8 mouse cellular contexts compared by ENCODE assay signal in the genomic region with DNA sequence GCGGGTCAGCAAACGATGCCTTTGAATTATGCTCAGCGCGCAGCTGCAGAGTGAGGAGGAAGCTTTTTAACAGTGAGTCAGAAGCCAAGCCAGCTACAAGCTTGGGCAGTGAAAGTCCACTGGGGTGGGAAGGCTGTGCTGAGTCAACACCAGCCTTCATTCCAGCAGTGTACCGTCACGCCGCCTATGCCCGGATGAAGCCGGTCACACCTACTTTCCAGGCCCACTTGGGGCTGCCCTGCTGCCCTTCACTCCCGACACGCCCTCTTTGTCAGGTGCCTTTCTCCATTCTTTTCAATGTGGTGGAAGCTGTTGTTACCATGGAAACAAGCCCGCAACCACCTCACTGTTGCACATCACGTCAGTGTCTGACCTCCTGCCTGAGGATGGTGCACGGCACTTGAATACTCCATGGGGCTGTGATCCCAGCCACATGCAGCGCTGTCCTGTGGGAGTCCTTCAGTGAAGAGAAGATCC. TPM values are rescaled to one million over a fixed set of nuclear protein-coding genes. Genes with fewer than 3 reads are reported as not detected.
DNase-seq lines count a peak whose midpoint lies in the region; ATAC-seq and TF ChIP-seq lines count a peak whose summit lies in the region.
"Had no signal": no experiment of that assay in that cellular context is flagged by ENCODE, and none has a peak within 500 bp of the region (broad histone marks: within the 10 kb centered on the region; RNA-seq: fewer than 3 reads in every experiment).

No protein-coding gene starts in this region.

- no peaks in the 10 kb centered on the region for H3K27me3 ChIP-seq in Patski
- no peaks in the 10 kb centered on the region for H3K27me3 ChIP-seq in embryonic facial prominence, embryonic 15.5 days
- H3K27me3 ChIP-seq in hindbrain, embryonic 11.5 days (ENCODE audit: control insufficient read depth, insufficient read depth, low read length), result no peaks in the 10 kb centered on the region
- H3K27me3 ChIP-seq in liver, adult 2 months (ENCODE audit: control insufficient read depth, insufficient read depth, low read length), result no peaks in the 10 kb centered on the region
- no peaks in the 10 kb centered on the region for H3K27me3 ChIP-seq in neural tube, embryonic 13.5 days

- DNase-seq in Patski (ENCODE audit: low read depth, low spot score), result peak; percentile 83
- no peak for DNase-seq in hindbrain, embryonic 11.5 days (ENCODE audit: low spot score)
- peak; percentile 83 for DNase-seq in liver, adult 2 months (ENCODE audit: extremely low read depth, low read depth, low spot score)
- no peak for DNase-seq in thymus, postnatal 10 days (ENCODE audit: low spot score in 2 of 2)
- no peak for DNase-seq in T-cell, adult 2 months (ENCODE audit: low spot score)

- peaks cover 3% of the 10 kb centered on the region; the same call in 1 of the 2 replicates for H3K36me3 ChIP-seq in embryonic facial prominence, embryonic 15.5 days
- no peaks in the 10 kb centered on the region for H3K36me3 ChIP-seq in hindbrain, embryonic 11.5 days (ENCODE audit: control insufficient read depth, insufficient read depth, low read length)
- no peaks in the 10 kb centered on the region for H3K36me3 ChIP-seq in liver, adult 2 months (ENCODE audit: control insufficient read depth, insufficient read depth, low read length)
- H3K36me3 ChIP-seq in neural tube, embryonic 13.5 days, result no peaks in the 10 kb centered on the region

- CTCF ChIA-PET in Patski (lab: Charles Lee), result no interaction called here

- ATAC-seq in Patski, result peak; percentile 96
- 0 out of 2 replicates have a peak, but pooled peaks have one; percentile 36 for ATAC-seq in embryonic facial prominence, embryonic 15.5 days (ENCODE audit: insufficient number of reproducible peaks, low FRiP score, low TSS enrichment, low read depth)
- peak; percentile 65 for ATAC-seq in hindbrain, embryonic 11.5 days (ENCODE audit: low FRiP score)
- peak; percentile 56 for ATAC-seq in neural tube, embryonic 13.5 days (ENCODE audit: low read depth)

- no peak overlapping the region for H3K27ac ChIP-seq in embryonic facial prominence, embryonic 15.5 days (replicated peaks)
- no peak overlapping the region; the same call in 1 of the 2 replicates for H3K27ac ChIP-seq in hindbrain, embryonic 11.5 days (ENCODE audit: low read depth, low read length)
- H3K27ac ChIP-seq in liver, adult 2 months (replicated peaks; ENCODE audit: insufficient read depth, low read depth, low read length), result peak overlapping the region; percentile 69
- peak overlapping the region; percentile 57; the same call in 1 of the 2 replicates for H3K27ac ChIP-seq in neural tube, embryonic 13.5 days (replicated peaks)

- WGBS in embryonic facial prominence, embryonic 15.5 days, result 77% methylated on average over 15 of the region's 15 CpGs
- WGBS in hindbrain, embryonic 11.5 days, result 57% methylated on average over 15 of the region's 15 CpGs
- 23% methylated on average over 15 of the region's 15 CpGs for WGBS in liver, adult 2 months
- 42% methylated on average over 15 of the region's 15 CpGs for WGBS in neural tube, embryonic 13.5 days

- in situ Hi-C loops in Patski (cut with MboI; ENCODE audit: low pct_unique_long_range_greater_than_20kb), result no loop called here

- H3K4me2 ChIP-seq in embryonic facial prominence, embryonic 15.5 days (replicated peaks), result no peak overlapping the region
- H3K4me2 ChIP-seq in hindbrain, embryonic 11.5 days (replicated peaks; ENCODE audit: low read depth, low read length), result no peak overlapping the region
- H3K4me2 ChIP-seq in neural tube, embryonic 13.5 days, result no peak overlapping the region

- TF ChIP-seq POLR2A in liver, adult 2 months (IDR thresholded peaks at IDR 0.05; ENCODE audit: extremely low read depth, insufficient read depth, low read length), result no peak

- H3K79me2 ChIP-seq in liver, adult 2 months (ENCODE audit: control insufficient read depth, insufficient read depth, low read length), result peaks cover 74% of the 10 kb centered on the region

- no peak for TF ChIP-seq CTCF in Patski (IDR thresholded peaks at IDR 0.05)
- TF ChIP-seq CTCF in liver, adult 2 months (IDR thresholded peaks at IDR 0.05; ENCODE audit: low read depth, low read length), result no peak

- no peaks in the 10 kb centered on the region for H3K9me3 ChIP-seq in embryonic facial prominence, embryonic 15.5 days (replicated peaks)
- no peaks in the 10 kb centered on the region for H3K9me3 ChIP-seq in hindbrain, embryonic 11.5 days (ENCODE audit: control insufficient read depth, low read length)
- no peaks in the 10 kb centered on the region for H3K9me3 ChIP-seq in neural tube, embryonic 13.5 days

- H3K9ac ChIP-seq in embryonic facial prominence, embryonic 15.5 days, result no peak overlapping the region
- H3K9ac ChIP-seq in hindbrain, embryonic 11.5 days (ENCODE audit: low read depth, low read length), result no peak overlapping the region
- 0 out of 2 replicates have a peak overlapping the region, but pooled peaks have one; percentile 9 for H3K9ac ChIP-seq in liver, adult 2 months (ENCODE audit: low read depth, low read length)
- peak overlapping the region; percentile 35; the same call in 1 of the 2 replicates for H3K9ac ChIP-seq in neural tube, embryonic 13.5 days

- peaks cover 53% of the 10 kb centered on the region for H3K4me1 ChIP-seq in embryonic facial prominence, embryonic 15.5 days
- H3K4me1 ChIP-seq in hindbrain, embryonic 11.5 days (replicated peaks; ENCODE audit: control insufficient read depth, insufficient read depth, low read length), result peaks cover 7% of the 10 kb centered on the region; the same call in 1 of the 2 replicates
- peaks cover 43% of the 10 kb centered on the region for H3K4me1 ChIP-seq in liver, adult 2 months (ENCODE audit: control insufficient read depth, insufficient read depth, low read length)
- H3K4me1 ChIP-seq in neural tube, embryonic 13.5 days (replicated peaks), result peaks cover 70% of the 10 kb centered on the region

- POLR2A ChIA-PET in Patski (lab: Charles Lee), result no interaction called here

- no peak overlapping the region for H3K4me3 ChIP-seq in embryonic facial prominence, embryonic 15.5 days (replicated peaks)
- H3K4me3 ChIP-seq in hindbrain, embryonic 11.5 days (ENCODE audit: low read depth, low read length), result no peak overlapping the region
- H3K4me3 ChIP-seq in liver, adult 2 months (ENCODE audit: insufficient read depth, low read depth, low read length), result no peak overlapping the region
- no peak overlapping the region for H3K4me3 ChIP-seq in neural tube, embryonic 13.5 days

RNA-seq across cellular contexts. Expression of a gene that starts 24.0 kb away (rescaled TPM):
- 103 TPM for polyA plus RNA-seq in Patski (2021)
- polyA plus RNA-seq in embryonic facial prominence, embryonic 15.5 days (2015; fragmentation: Nextera tagmentation; extraction: Ambion mirVana), result 33.2 and 36.1 TPM in 2 replicates
- 28.6 and 31.9 TPM in 2 replicates for polyA plus RNA-seq in hindbrain, embryonic 11.5 days (2014; fragmentation: Nextera tagmentation; extraction: Ambion mirVana)
- 19.5 and 28.7 TPM in 2 replicates for total RNA-seq in liver, adult 2 months (2014; rRNA removed)
- 96.3 and 122 TPM in 2 replicates for polyA plus RNA-seq in liver, adult 2 months (2012; rRNA removed)
- 34.0 and 41.4 TPM in 2 replicates for polyA plus RNA-seq in neural tube, embryonic 13.5 days (2015; fragmentation: Nextera tagmentation; extraction: Ambion mirVana)

RNA-seq across cellular contexts. Expression of a gene that starts 53.1 kb away (rescaled TPM):
- polyA plus RNA-seq in Patski (2021), result not detected
- 3.7 and 5.0 TPM in 2 replicates for polyA plus RNA-seq in embryonic facial prominence, embryonic 15.5 days (2015; fragmentation: Nextera tagmentation; extraction: Ambion mirVana)
- polyA plus RNA-seq in hindbrain, embryonic 11.5 days (2014; fragmentation: Nextera tagmentation; extraction: Ambion mirVana), result 0.47 TPM in 1 of 2 replicates, not detected in the other
- not detected in 2 replicates for total RNA-seq in liver, adult 2 months (2014; rRNA removed)
- polyA plus RNA-seq in liver, adult 2 months (2012; rRNA removed), result not detected in 2 replicates
- 1.4 TPM in 1 of 2 replicates, not detected in the other for polyA plus RNA-seq in neural tube, embryonic 13.5 days (2015; fragmentation: Nextera tagmentation; extraction: Ambion mirVana)
- total RNA-seq: common myeloid progenitor, adult 5-6 weeks had no signal

Comparison
In these comparisons a context has a peak if more than half of its experiments do, and no peak if none do; other contexts are left out.
1. ATAC-seq: peak in every context shown above with its lines; median percentile 96 in Patski; 65 in hindbrain, embryonic 11.5 days; 56 in neural tube, embryonic 13.5 days; 36 in embryonic facial prominence, embryonic 15.5 days.
2. DNase-seq: peak in Patski (single experiment) and liver, adult 2 months (single experiment); none in hindbrain, embryonic 11.5 days (single experiment), thymus, postnatal 10 days (0 of 2) and T-cell, adult 2 months (single experiment).
3. H3K27ac ChIP-seq: peak in liver, adult 2 months (single experiment) and neural tube, embryonic 13.5 days (single experiment); none in embryonic facial prominence, embryonic 15.5 days (single experiment) and hindbrain, embryonic 11.5 days (single experiment).
4. H3K9ac ChIP-seq: peak in liver, adult 2 months (single experiment) and neural tube, embryonic 13.5 days (single experiment); none in embryonic facial prominence, embryonic 15.5 days (single experiment) and hindbrain, embryonic 11.5 days (single experiment).